Mouse (Mus musculus) bone marrow macrophage, adult 2 months (primary cell): ENCODE measurements around the gene Cdpf1.

ENCODE experiments used
- CTCF ChIP-seq: IDR thresholded peaks from 2 replicates; pipeline ENCODE4 v1.5.1; 2012; ENCODE audit warnings: low read depth, mild to moderate bottlenecking, low read length, moderate library complexity
- POLR2A ChIP-seq: IDR thresholded peaks from 2 replicates; pipeline ENCODE4 v1.6.1; 2012; ENCODE audit warnings: mild to moderate bottlenecking, low read depth, low read length, borderline replicate concordance

- TF ChIP-seq CTCF: no peak
- TF ChIP-seq POLR2A: no peak
These were observed 34.7 kb downstream of the Cdpf1 start for GRCm38 (mm10) chr15:85776771-85777170.
